Mouse (Mus musculus) ES-E14 (cell line): ENCODE data around the gene Myl10.

Source experiments
- CHD2 ChIP-seq: IDR thresholded peaks from 2 replicates; pipeline ENCODE4 v1.6.1; 2014; ENCODE audit warnings: mild to moderate bottlenecking, low read depth, low read length, inconsistent platforms
- MAFK ChIP-seq: IDR thresholded peaks from 2 replicates; pipeline ENCODE4 v1.6.1; 2014; ENCODE audit warnings: mild to moderate bottlenecking, low read depth, low read length, inconsistent platforms; ENCODE audit not compliant: insufficient read depth
- ZC3H11A ChIP-seq: IDR thresholded peaks from 2 replicates; pipeline ENCODE4 v1.6.1; 2012; ENCODE audit warnings: low read depth, mild to moderate bottlenecking, inconsistent platforms, low read length, borderline replicate concordance

- no peak for TF ChIP-seq MAFK
- no peak for TF ChIP-seq CHD2
- no peak for TF ChIP-seq ZC3H11A
These were observed 38.5 kb upstream of the Myl10 start for GRCm38 (mm10) chr5:136654481-136654880.
